Mouse (Mus musculus): ENCODE measurements at regions not wholly inside any gene's neighbourhood (a gene's known extent, or its start where the extent isn't known, plus 50 kb on each side); places are given as distances from the start of the nearest gene placed in this dataset.

GRCm38 (mm10) chr12:28309226-28309625 is 243.0 kb downstream of the Dcdc2c start:
- ATAC-seq (ENCODE audit: low FRiP score) (no peak), DNase-seq (ENCODE audit: low spot score) (peak; percentile 54)
- Histone ChIP-seq H3K27ac (ENCODE audit: low read depth, low read length) (no peak overlapping the region), H3K4me2 (ENCODE audit: low read depth, low read length, poor library complexity, severe bottlenecking) (no peak overlapping the region), H3K9ac (replicated peaks; ENCODE audit: low read length, poor library complexity, severe bottlenecking) (no peak overlapping the region), H3K4me1 (ENCODE audit: insufficient read depth, low read length) (no peaks in the 10 kb centered on the region), H3K4me3 (ENCODE audit: low read depth, low read length) (no peak overlapping the region), H3K27me3 (ENCODE audit: insufficient read depth, low read length) (no peaks in the 10 kb centered on the region), H3K36me3 (ENCODE audit: insufficient read depth, low read length) (no peaks in the 10 kb centered on the region), H3K9me3 (ENCODE audit: low read length) (no peaks in the 10 kb centered on the region)
- WGBS, result 48% methylated on average over 5 of the region's 5 CpGs
- TF ChIP-seq CTCF (IDR thresholded peaks at IDR 0.05), result no peak

- ATAC-seq (ENCODE audit: low FRiP score) (no peak), DNase-seq (ENCODE audit: low spot score) (no peak)
- no peaks in the 10 kb centered on the region for H3K27me3 ChIP-seq (ENCODE audit: insufficient read depth, low read length)
- no peak overlapping the region for H3K9ac ChIP-seq (replicated peaks; ENCODE audit: low read length, poor library complexity, severe bottlenecking)
- no peak overlapping the region for H3K4me2 ChIP-seq (ENCODE audit: low read depth, low read length, poor library complexity, severe bottlenecking)
- H3K4me3 ChIP-seq (ENCODE audit: low read depth, low read length), result no peak overlapping the region
- H3K9me3 ChIP-seq (ENCODE audit: low read length), result no peaks in the 10 kb centered on the region
- H3K4me1 ChIP-seq (ENCODE audit: insufficient read depth, low read length), result no peaks in the 10 kb centered on the region
- WGBS, result 67% methylated on average over 2 of the region's 2 CpGs
- no peaks in the 10 kb centered on the region for H3K36me3 ChIP-seq (ENCODE audit: insufficient read depth, low read length)
- no peak overlapping the region for H3K27ac ChIP-seq (ENCODE audit: low read depth, low read length)
- no peak for TF ChIP-seq CTCF (IDR thresholded peaks at IDR 0.05)
These were observed 250.1 kb downstream of the Dcdc2c start for GRCm38 (mm10) chr12:28302038-28302581.

- WGBS, result 81% methylated on average over 5 of the region's 5 CpGs
- H3K27ac ChIP-seq (ENCODE audit: low read depth, low read length), result no peak overlapping the region
These were observed 263.8 kb downstream of the Dcdc2c start for GRCm38 (mm10) chr12:28288376-28288896.

GRCm38 (mm10) chr12:28255524-28255923 is 296.7 kb downstream of the Dcdc2c start:
- Histone ChIP-seq H3K36me3 (ENCODE audit: insufficient read depth, low read length) (no peaks in the 10 kb centered on the region), H3K27me3 (ENCODE audit: insufficient read depth, low read length) (no peaks in the 10 kb centered on the region), H3K4me3 (ENCODE audit: low read depth, low read length) (no peak overlapping the region), H3K9ac (replicated peaks; ENCODE audit: low read length, poor library complexity, severe bottlenecking) (no peak overlapping the region), H3K9me3 (ENCODE audit: low read length) (no peaks in the 10 kb centered on the region), H3K4me1 (ENCODE audit: insufficient read depth, low read length) (no peaks in the 10 kb centered on the region), H3K27ac (ENCODE audit: low read depth, low read length) (no peak overlapping the region), H3K4me2 (ENCODE audit: low read depth, low read length, poor library complexity, severe bottlenecking) (no peak overlapping the region)
- DNase-seq (ENCODE audit: low spot score), result no peak
- ATAC-seq (ENCODE audit: low FRiP score), result no peak
- 64% methylated on average over 3 of the region's 3 CpGs for WGBS
- TF ChIP-seq CTCF (IDR thresholded peaks at IDR 0.05), result no peak

More at GRCm38 (mm10) chr12:28288376-28288896, 263.8 kb downstream of the Dcdc2c start:
- H3K9ac ChIP-seq (replicated peaks; ENCODE audit: low read length, poor library complexity, severe bottlenecking), result no peak overlapping the region
- H3K27me3 ChIP-seq (ENCODE audit: insufficient read depth, low read length), result no peaks in the 10 kb centered on the region
- no peaks in the 10 kb centered on the region for H3K4me1 ChIP-seq (ENCODE audit: insufficient read depth, low read length)
- no peak overlapping the region for H3K4me2 ChIP-seq (ENCODE audit: low read depth, low read length, poor library complexity, severe bottlenecking)
- no peaks in the 10 kb centered on the region for H3K9me3 ChIP-seq (ENCODE audit: low read length)
- ATAC-seq (ENCODE audit: low FRiP score) (no peak), DNase-seq (ENCODE audit: low spot score) (no peak)
- no peak overlapping the region for H3K4me3 ChIP-seq (ENCODE audit: low read depth, low read length)
- no peak for TF ChIP-seq CTCF (IDR thresholded peaks at IDR 0.05)
- no peaks in the 10 kb centered on the region for H3K36me3 ChIP-seq (ENCODE audit: insufficient read depth, low read length)

- H3K9me3 ChIP-seq (ENCODE audit: low read length), result no peaks in the 10 kb centered on the region
- H3K27me3 ChIP-seq (ENCODE audit: insufficient read depth, low read length), result no peaks in the 10 kb centered on the region
- no peak overlapping the region for H3K27ac ChIP-seq (ENCODE audit: low read depth, low read length)
- DNase-seq (ENCODE audit: low spot score) (peak; percentile 17), ATAC-seq (ENCODE audit: low FRiP score) (no peak)
- TF ChIP-seq CTCF (IDR thresholded peaks at IDR 0.05), result no peak
- H3K4me3 ChIP-seq (ENCODE audit: low read depth, low read length), result no peak overlapping the region
- H3K36me3 ChIP-seq (ENCODE audit: insufficient read depth, low read length), result no peaks in the 10 kb centered on the region
- 89% methylated on average over 1 of the region's 1 CpGs for WGBS
- H3K9ac ChIP-seq (replicated peaks; ENCODE audit: low read length, poor library complexity, severe bottlenecking), result no peak overlapping the region
- H3K4me2 ChIP-seq (ENCODE audit: low read depth, low read length, poor library complexity, severe bottlenecking), result no peak overlapping the region
- H3K4me1 ChIP-seq (ENCODE audit: insufficient read depth, low read length), result no peaks in the 10 kb centered on the region
These were observed 301.7 kb downstream of the Dcdc2c start for GRCm38 (mm10) chr12:28250526-28250925.

- Histone ChIP-seq H3K9ac (replicated peaks; ENCODE audit: low read length, poor library complexity, severe bottlenecking) (no peak overlapping the region), H3K4me1 (ENCODE audit: insufficient read depth, low read length) (no peaks in the 10 kb centered on the region), H3K4me2 (ENCODE audit: low read depth, low read length, poor library complexity, severe bottlenecking) (no peak overlapping the region), H3K36me3 (ENCODE audit: insufficient read depth, low read length) (no peaks in the 10 kb centered on the region), H3K27me3 (ENCODE audit: insufficient read depth, low read length) (no peaks in the 10 kb centered on the region), H3K27ac (ENCODE audit: low read depth, low read length) (no peak overlapping the region), H3K9me3 (ENCODE audit: low read length) (no peaks in the 10 kb centered on the region), H3K4me3 (ENCODE audit: low read depth, low read length) (no peak overlapping the region)
- 59% methylated on average over 3 of the region's 3 CpGs for WGBS
- ATAC-seq (ENCODE audit: low FRiP score) (no peak), DNase-seq (ENCODE audit: low spot score) (no peak)
- peak; percentile 56 for TF ChIP-seq CTCF (IDR thresholded peaks at IDR 0.05)
These were observed 303.4 kb downstream of the Dcdc2c start for GRCm38 (mm10) chr12:28248749-28249148.

All from midbrain, postnatal 0 days (tissue).